Mouse (Mus musculus) colon, adult 2 months (tissue): Measurements from ENCODE around the gene Eif2b2. TPM values are rescaled to one million over a fixed set of nuclear protein-coding genes. Genes with fewer than 3 reads are reported as not detected.

ENCODE experiments used
- polyA plus RNA-seq: library from polyadenylated mRNA; depleted of rRNA; stranded (reverse); fragments of >200 nt; gene quantifications from 2 replicates; pipeline ENCODE4 v1.2.3, GENCODE M21; 2012; rRNA removed

Gene Eif2b2
- 98.1 and 117 TPM in 2 replicates for polyA plus RNA-seq

GRCm38 (mm10) chr12:85219236-85219904 is at the start of gene Eif2b2:
Gene Eif2b2 (plus strand): TSS chr12:85219481.

GRCm38 (mm10) chr12:85177740-85178239 is 41.5 kb upstream of the Eif2b2 start, which contains the start of gene Pgf:
Gene Pgf (minus strand): TSS chr12:85177790.

GRCm38 (mm10) chr12:85270319-85270718 is 51.0 kb downstream of the Eif2b2 start, which contains the start of gene Mlh3:
Gene Mlh3 (minus strand): TSS chr12:85270599.

Other genes with a start within 250 kb of the Eif2b2 start
- gene Fcf1, start 248.6 kb upstream of the Eif2b2 start, polyA plus RNA-seq, result 18.9 and 20.7 TPM in 2 replicates
- gene Arel1, start 248.6 kb upstream of the Eif2b2 start, polyA plus RNA-seq, result 20.9 and 26.8 TPM in 2 replicates
- gene Ylpm1, start 223.2 kb upstream of the Eif2b2 start, polyA plus RNA-seq, result 8.0 and 8.6 TPM in 2 replicates
- gene Prox2, start 108.7 kb upstream of the Eif2b2 start, polyA plus RNA-seq, result 1.3 and 1.6 TPM in 2 replicates
- 83.3 and 92.1 TPM in 2 replicates for gene Dlst, start 108.6 kb upstream of the Eif2b2 start, polyA plus RNA-seq
- 0.88 and 1.0 TPM in 2 replicates for gene Rps6kl1, start 68.2 kb upstream of the Eif2b2 start, polyA plus RNA-seq
- gene Pgf, start 41.7 kb upstream of the Eif2b2 start, polyA plus RNA-seq, result 0.88 and 1.3 TPM in 2 replicates
- gene Mlh3, start 51.1 kb downstream of the Eif2b2 start, polyA plus RNA-seq, result 2.8 and 2.9 TPM in 2 replicates
- 4.0 and 4.9 TPM in 2 replicates for gene Acyp1, start 69.0 kb downstream of the Eif2b2 start, polyA plus RNA-seq
- gene Zc2hc1c, start 69.1 kb downstream of the Eif2b2 start, polyA plus RNA-seq, result 0.40 and 0.66 TPM in 2 replicates
- 20.8 and 22.0 TPM in 2 replicates for gene Nek9, start 119.9 kb downstream of the Eif2b2 start, polyA plus RNA-seq
- gene Tmed10, start 155.4 kb downstream of the Eif2b2 start, polyA plus RNA-seq, result 302 and 363 TPM in 2 replicates